Mouse (Mus musculus): ENCODE data around the gene Casq2. TPM values are rescaled to one million over a fixed set of nuclear protein-coding genes. Genes with fewer than 3 reads are reported as not detected.
A peak's percentile ranks its signal among the peaks of the same experiment; 100 is the strongest.

The Casq2 gene
- polyA plus RNA-seq, 1 experiment from 2014 or later = 15.5 TPM

- H3K27me3 ChIP-seq (ENCODE audit: control insufficient read depth, insufficient read depth, low read depth, low read length) = no peaks in the 10 kb centered on the region
- H3K27ac ChIP-seq (ENCODE audit: low read length) = no peak overlapping the region
- no peak for ATAC-seq (ENCODE audit: low read depth)
- H3K4me3 ChIP-seq (ENCODE audit: low read length) = no peak overlapping the region
- WGBS = 92% methylated on average over 2 of the region's 2 CpGs
- peaks cover 22% of the 10 kb centered on the region; the same call in 1 of the 2 replicates for H3K36me3 ChIP-seq (ENCODE audit: control insufficient read depth, insufficient read depth, low read length)
- H3K4me2 ChIP-seq (ENCODE audit: low read depth, low read length) = no peak overlapping the region
- no peaks in the 10 kb centered on the region for H3K4me1 ChIP-seq (replicated peaks; ENCODE audit: control insufficient read depth, insufficient read depth, low read length)
- peaks cover 4% of the 10 kb centered on the region for H3K9me3 ChIP-seq (ENCODE audit: control insufficient read depth, low read length)
- no peak overlapping the region for H3K9ac ChIP-seq (ENCODE audit: low read length)
These were observed 96.4 kb downstream of the Casq2 start for GRCm38 (mm10) chr3:102182601-102183000.

- no peak for ATAC-seq (ENCODE audit: low read depth)
- Histone ChIP-seq H3K4me2 (ENCODE audit: low read depth, low read length) (no peak overlapping the region), H3K36me3 (ENCODE audit: control insufficient read depth, insufficient read depth, low read length) (peaks cover 24% of the 10 kb centered on the region; the same call in 1 of the 2 replicates)
These were observed 98.5 kb downstream of the Casq2 start for GRCm38 (mm10) chr3:102184721-102185120.

GRCm38 (mm10) chr3:102187401-102187800, 101.2 kb downstream of the Casq2 start:
- Histone ChIP-seq H3K36me3 (ENCODE audit: control insufficient read depth, insufficient read depth, low read length) (peaks cover 16% of the 10 kb centered on the region; the same call in 1 of the 2 replicates), H3K9ac (ENCODE audit: low read length) (no peak overlapping the region), H3K27me3 (ENCODE audit: control insufficient read depth, insufficient read depth, low read depth, low read length) (no peaks in the 10 kb centered on the region), H3K4me3 (ENCODE audit: low read length) (no peak overlapping the region), H3K27ac (ENCODE audit: low read length) (no peak overlapping the region), H3K9me3 (ENCODE audit: control insufficient read depth, low read length) (no peaks in the 10 kb centered on the region), H3K4me2 (ENCODE audit: low read depth, low read length) (no peak overlapping the region), H3K4me1 (replicated peaks; ENCODE audit: control insufficient read depth, insufficient read depth, low read length) (peaks cover 20% of the 10 kb centered on the region)
- 75% methylated on average over 4 of the region's 4 CpGs for WGBS
- ATAC-seq (ENCODE audit: low read depth) = no peak

More at GRCm38 (mm10) chr3:102184721-102185120, 98.5 kb downstream of the Casq2 start:
- WGBS = 59% methylated on average over 5 of the region's 5 CpGs
- Histone ChIP-seq H3K9me3 (ENCODE audit: control insufficient read depth, low read length) (peaks cover 4% of the 10 kb centered on the region), H3K27ac (ENCODE audit: low read length) (no peak overlapping the region), H3K9ac (ENCODE audit: low read length) (no peak overlapping the region), H3K4me3 (ENCODE audit: low read length) (no peak overlapping the region), H3K4me1 (replicated peaks; ENCODE audit: control insufficient read depth, insufficient read depth, low read length) (peaks cover 6% of the 10 kb centered on the region), H3K27me3 (ENCODE audit: control insufficient read depth, insufficient read depth, low read depth, low read length) (no peaks in the 10 kb centered on the region)

- Histone ChIP-seq H3K9ac (ENCODE audit: low read length) (no peak overlapping the region), H3K36me3 (ENCODE audit: control insufficient read depth, insufficient read depth, low read length) (peaks cover 10% of the 10 kb centered on the region; the same call in 1 of the 2 replicates), H3K4me2 (ENCODE audit: low read depth, low read length) (no peak overlapping the region), H3K27ac (ENCODE audit: low read length) (no peak overlapping the region), H3K4me1 (replicated peaks; ENCODE audit: control insufficient read depth, insufficient read depth, low read length) (peaks cover 33% of the 10 kb centered on the region), H3K9me3 (ENCODE audit: control insufficient read depth, low read length) (no peaks in the 10 kb centered on the region), H3K27me3 (ENCODE audit: control insufficient read depth, insufficient read depth, low read depth, low read length) (no peaks in the 10 kb centered on the region), H3K4me3 (ENCODE audit: low read length) (no peak overlapping the region)
- ATAC-seq (ENCODE audit: low read depth) = no peak
- 34% methylated on average over 6 of the region's 6 CpGs for WGBS
These were observed 102.8 kb downstream of the Casq2 start for GRCm38 (mm10) chr3:102188972-102189371.

- Histone ChIP-seq H3K9me3 (ENCODE audit: control insufficient read depth, low read length) (no peaks in the 10 kb centered on the region), H3K36me3 (ENCODE audit: control insufficient read depth, insufficient read depth, low read length) (peaks cover 7% of the 10 kb centered on the region; the same call in 1 of the 2 replicates), H3K27ac (ENCODE audit: low read length) (no peak overlapping the region), H3K4me2 (ENCODE audit: low read depth, low read length) (no peak overlapping the region), H3K9ac (ENCODE audit: low read length) (no peak overlapping the region), H3K4me3 (ENCODE audit: low read length) (no peak overlapping the region), H3K27me3 (ENCODE audit: control insufficient read depth, insufficient read depth, low read depth, low read length) (no peaks in the 10 kb centered on the region), H3K4me1 (replicated peaks; ENCODE audit: control insufficient read depth, insufficient read depth, low read length) (peaks cover 43% of the 10 kb centered on the region)
- ATAC-seq (ENCODE audit: low read depth) = no peak
- WGBS = 31% methylated on average over 4 of the region's 4 CpGs
These were observed 103.8 kb downstream of the Casq2 start for GRCm38 (mm10) chr3:102190015-102190414.

GRCm38 (mm10) chr3:102190642-102191041, 104.4 kb downstream of the Casq2 start:
- peaks cover 49% of the 10 kb centered on the region for H3K4me1 ChIP-seq (replicated peaks; ENCODE audit: control insufficient read depth, insufficient read depth, low read length)
- no peak overlapping the region for H3K4me3 ChIP-seq (ENCODE audit: low read length)
- ATAC-seq (ENCODE audit: low read depth) = no peak

GRCm38 (mm10) chr3:102191575-102191974, 105.4 kb downstream of the Casq2 start:
- ATAC-seq (ENCODE audit: low read depth) = no peak
- peaks cover 12% of the 10 kb centered on the region for H3K36me3 ChIP-seq (ENCODE audit: control insufficient read depth, insufficient read depth, low read length)
- H3K4me1 ChIP-seq (replicated peaks; ENCODE audit: control insufficient read depth, insufficient read depth, low read length) = peaks cover 57% of the 10 kb centered on the region
- no peaks in the 10 kb centered on the region for H3K9me3 ChIP-seq (ENCODE audit: control insufficient read depth, low read length)
- no peak overlapping the region for H3K4me3 ChIP-seq (ENCODE audit: low read length)
- H3K27me3 ChIP-seq (ENCODE audit: control insufficient read depth, insufficient read depth, low read depth, low read length) = no peaks in the 10 kb centered on the region
- no peak overlapping the region for H3K4me2 ChIP-seq (ENCODE audit: low read depth, low read length)
- H3K9ac ChIP-seq (ENCODE audit: low read length) = no peak overlapping the region
- WGBS = 83% methylated on average over 3 of the region's 3 CpGs
- H3K27ac ChIP-seq (ENCODE audit: low read length) = no peak overlapping the region

More at GRCm38 (mm10) chr3:102190642-102191041, 104.4 kb downstream of the Casq2 start:
- peaks cover 8% of the 10 kb centered on the region for H3K36me3 ChIP-seq (ENCODE audit: control insufficient read depth, insufficient read depth, low read length)
- no peak overlapping the region for H3K9ac ChIP-seq (ENCODE audit: low read length)
- H3K4me2 ChIP-seq (ENCODE audit: low read depth, low read length) = no peak overlapping the region
- H3K27ac ChIP-seq (ENCODE audit: low read length) = no peak overlapping the region
- H3K9me3 ChIP-seq (ENCODE audit: control insufficient read depth, low read length) = no peaks in the 10 kb centered on the region
- no peaks in the 10 kb centered on the region for H3K27me3 ChIP-seq (ENCODE audit: control insufficient read depth, insufficient read depth, low read depth, low read length)

- Histone ChIP-seq H3K4me2 (ENCODE audit: low read depth, low read length) (no peak overlapping the region), H3K4me1 (replicated peaks; ENCODE audit: control insufficient read depth, insufficient read depth, low read length) (peaks cover 65% of the 10 kb centered on the region), H3K27me3 (ENCODE audit: control insufficient read depth, insufficient read depth, low read depth, low read length) (no peaks in the 10 kb centered on the region), H3K27ac (ENCODE audit: low read length) (peak overlapping the region; percentile 89), H3K4me3 (ENCODE audit: low read length) (no peak overlapping the region), H3K9ac (ENCODE audit: low read length) (no peak overlapping the region), H3K36me3 (ENCODE audit: control insufficient read depth, insufficient read depth, low read length) (peaks cover 9% of the 10 kb centered on the region), H3K9me3 (ENCODE audit: control insufficient read depth, low read length) (no peaks in the 10 kb centered on the region)
- 47% methylated on average over 2 of the region's 2 CpGs for WGBS
- no peak for ATAC-seq (ENCODE audit: low read depth)
These were observed 106.4 kb downstream of the Casq2 start for GRCm38 (mm10) chr3:102192621-102193020.

- WGBS = 6% methylated on average over 19 of the region's 20 CpGs
- H3K9me3 ChIP-seq (ENCODE audit: control insufficient read depth, low read length) = no peaks in the 10 kb centered on the region
- H3K9ac ChIP-seq (ENCODE audit: low read length) = peak overlapping the region; percentile 27; the same call in 1 of the 2 replicates
- H3K4me2 ChIP-seq (ENCODE audit: low read depth, low read length) = peak overlapping the region; percentile 44
- no peaks in the 10 kb centered on the region for H3K27me3 ChIP-seq (ENCODE audit: control insufficient read depth, insufficient read depth, low read depth, low read length)
- peaks cover 74% of the 10 kb centered on the region for H3K4me1 ChIP-seq (replicated peaks; ENCODE audit: control insufficient read depth, insufficient read depth, low read length)
- 0 out of 2 replicates have a peak overlapping the region, but pooled peaks have one; percentile 12 for H3K4me3 ChIP-seq (ENCODE audit: low read length)
- H3K36me3 ChIP-seq (ENCODE audit: control insufficient read depth, insufficient read depth, low read length) = peaks cover 5% of the 10 kb centered on the region
- peak overlapping the region; percentile 89 for H3K27ac ChIP-seq (ENCODE audit: low read length)
- ATAC-seq (ENCODE audit: low read depth) = peak; percentile 74
These were observed 107.5 kb downstream of the Casq2 start for GRCm38 (mm10) chr3:102193488-102194290.
